Mouse (Mus musculus): ENCODE measurements around the gene Sept11.

Sept11 gene

GRCm38 (mm10) chr5:93097204-93097906, 4.1 kb downstream of the Sept11 start:
- peak; percentile 53 for DNase-seq

GRCm38 (mm10) chr5:93098219-93098618, 5.0 kb downstream of the Sept11 start:
- no peak for DNase-seq

- DNase-seq = no peak
Observed at GRCm38 (mm10) chr5:93098811-93099210, 5.6 kb downstream of the Sept11 start.

- DNase-seq = no peak
Observed at GRCm38 (mm10) chr5:93100906-93101305, 7.7 kb downstream of the Sept11 start.

GRCm38 (mm10) chr5:93101371-93101791, 8.1 kb downstream of the Sept11 start:
- peak; percentile 81 for DNase-seq

- DNase-seq = no peak
Observed at GRCm38 (mm10) chr5:93103603-93104002, 10.4 kb downstream of the Sept11 start.

- no peak for DNase-seq
Observed at GRCm38 (mm10) chr5:93104987-93105823, 12.0 kb downstream of the Sept11 start.

GRCm38 (mm10) chr5:93106048-93106447, 12.8 kb downstream of the Sept11 start:
- DNase-seq = no peak

- DNase-seq = no peak
Observed at GRCm38 (mm10) chr5:93108703-93109102, 15.5 kb downstream of the Sept11 start.

GRCm38 (mm10) chr5:93109555-93109954, 16.3 kb downstream of the Sept11 start:
- no peak for DNase-seq

- DNase-seq = no peak
Observed at GRCm38 (mm10) chr5:93112290-93112689, 19.1 kb downstream of the Sept11 start.

- DNase-seq = no peak
Observed at GRCm38 (mm10) chr5:93113517-93113916, 20.3 kb downstream of the Sept11 start.

GRCm38 (mm10) chr5:93114515-93114914, 21.3 kb downstream of the Sept11 start:
- DNase-seq = peak; percentile 51

- DNase-seq = peak; percentile 64
Observed at GRCm38 (mm10) chr5:93115059-93115458, 21.8 kb downstream of the Sept11 start.

GRCm38 (mm10) chr5:93115854-93116253, 22.6 kb downstream of the Sept11 start:
- DNase-seq = no peak

- DNase-seq = no peak
Observed at GRCm38 (mm10) chr5:93117648-93118047, 24.4 kb downstream of the Sept11 start.

GRCm38 (mm10) chr5:93121660-93122059, 28.4 kb downstream of the Sept11 start:
- no peak for DNase-seq

- peak; percentile 57 for DNase-seq
Observed at GRCm38 (mm10) chr5:93124031-93124826, 31.0 kb downstream of the Sept11 start.

GRCm38 (mm10) chr5:93125325-93125724, 32.1 kb downstream of the Sept11 start:
- no peak for DNase-seq

- no peak for DNase-seq
Observed at GRCm38 (mm10) chr5:93126222-93126929, 33.1 kb downstream of the Sept11 start.

GRCm38 (mm10) chr5:93126930-93127562, 33.8 kb downstream of the Sept11 start:
- DNase-seq = no peak

GRCm38 (mm10) chr5:93127722-93128121, 34.5 kb downstream of the Sept11 start:
- peak; percentile 73 for DNase-seq

Data from kidney, postnatal 10 days (tissue).